Mouse (Mus musculus) neural tube, embryonic 13.5 days (tissue): ENCODE results near the gene Gon7. TPM values are rescaled to one million over a fixed set of nuclear protein-coding genes. Genes with fewer than 3 reads are reported as not detected.
A peak's percentile ranks its signal among the peaks of the same experiment; 100 is the strongest.

ENCODE experiments used
- ATAC-seq: fragments of 200-750 bp; cut with Nextera tagmentation; 2 replicates; pipeline ENCODE4 v1.8.0; 2017; ENCODE audit warnings: low read depth, mild to moderate bottlenecking, moderate TSS enrichment, moderate library complexity
- H3K27ac ChIP-seq: fragments of 300-500 bp; sonication (generic); replicated peaks from 2 replicates; pipeline ENCODE4 v1.5.1; 2015; ENCODE audit warnings: moderate library complexity, mild to moderate bottlenecking, inconsistent platforms
- H3K27me3 ChIP-seq: fragments of 300-500 bp; sonication (generic); 2 replicates; pipeline ENCODE4 v1.6.1; 2015; ENCODE audit warnings: mild to moderate bottlenecking, inconsistent platforms
- H3K36me3 ChIP-seq: fragments of 300-500 bp; sonication (generic); 2 replicates; pipeline ENCODE4 v1.6.1; 2015; ENCODE audit warnings: mild to moderate bottlenecking, inconsistent platforms
- H3K4me1 ChIP-seq: fragments of 300-500 bp; sonication (generic); replicated peaks from 2 replicates; pipeline ENCODE4 v1.6.1; 2015; ENCODE audit warnings: inconsistent platforms
- H3K4me2 ChIP-seq: fragments of 300-500 bp; sonication (generic); 2 replicates; pipeline ENCODE4 v1.6.1; 2015; ENCODE audit warnings: inconsistent platforms, mild to moderate bottlenecking, moderate library complexity
- H3K4me3 ChIP-seq: fragments of 300-500 bp; sonication (generic); 2 replicates; pipeline ENCODE4 v1.5.1; 2015; ENCODE audit warnings: mild to moderate bottlenecking, inconsistent platforms
- H3K9ac ChIP-seq: fragments of 300-500 bp; sonication (generic); 2 replicates; pipeline ENCODE4 v1.6.1; 2015; ENCODE audit warnings: moderate library complexity, mild to moderate bottlenecking, inconsistent platforms
- H3K9me3 ChIP-seq: fragments of 300-500 bp; sonication (generic); 2 replicates; pipeline ENCODE4 v1.6.1; 2016; ENCODE audit warnings: inconsistent platforms
- WGBS: fragments of 180-500 bp; shearing (Covaris S2); methylation state at CpG from one replicate; pipeline ENCODE4 v1.1.7; 2015; 5-methylcytosine and 5-hydroxymethylcytosine counted together
- polyA plus RNA-seq: library from polyadenylated mRNA; unstranded; fragments of >200 nt; fragmentation: Nextera tagmentation; extraction: Ambion mirVana; gene quantifications from 2 replicates; pipeline ENCODE4 v1.2.1, GENCODE M21; 2015

Gon7 gene
- polyA plus RNA-seq, 1 experiment from 2014 or later = 50.8 TPM

GRCm38 (mm10) chr12:102763696-102764095 is 6.1 kb upstream of the Gon7 start:
- no peaks in the 10 kb centered on the region for H3K9me3 ChIP-seq
- no peak overlapping the region for H3K4me3 ChIP-seq
- no peak overlapping the region for H3K4me2 ChIP-seq
- H3K36me3 ChIP-seq = peaks cover 52% of the 10 kb centered on the region
- H3K9ac ChIP-seq = no peak overlapping the region
- peaks cover 17% of the 10 kb centered on the region for H3K4me1 ChIP-seq
- no peaks in the 10 kb centered on the region for H3K27me3 ChIP-seq
- ATAC-seq = no peak
- no peak overlapping the region for H3K27ac ChIP-seq

GRCm38 (mm10) chr12:102761668-102762067 is 4.1 kb upstream of the Gon7 start:
- H3K4me3 ChIP-seq = no peak overlapping the region
- no peaks in the 10 kb centered on the region for H3K9me3 ChIP-seq
- H3K9ac ChIP-seq = no peak overlapping the region
- no peak overlapping the region for H3K4me2 ChIP-seq
- peaks cover 23% of the 10 kb centered on the region for H3K4me1 ChIP-seq
- H3K27ac ChIP-seq = no peak overlapping the region
- H3K27me3 ChIP-seq = no peaks in the 10 kb centered on the region
- H3K36me3 ChIP-seq = peaks cover 35% of the 10 kb centered on the region
- 91% methylated on average over 3 of the region's 3 CpGs for WGBS
- ATAC-seq = no peak

GRCm38 (mm10) chr12:102758936-102759335 is 1.3 kb upstream of the Gon7 start:
- H3K9me3 ChIP-seq = no peaks in the 10 kb centered on the region
- peak overlapping the region; percentile 82 for H3K9ac ChIP-seq
- H3K36me3 ChIP-seq = peaks cover 13% of the 10 kb centered on the region
- no peak for ATAC-seq
- no peaks in the 10 kb centered on the region for H3K27me3 ChIP-seq
- peaks cover 36% of the 10 kb centered on the region for H3K4me1 ChIP-seq
- peak overlapping the region; percentile 87 for H3K4me2 ChIP-seq
- H3K4me3 ChIP-seq = peak overlapping the region; percentile 73
- no peak overlapping the region for H3K27ac ChIP-seq
- under 1% methylated on average over 5 of the region's 5 CpGs for WGBS

GRCm38 (mm10) chr12:102758403-102758756 is 777 bp upstream of the Gon7 start, which contains the start of gene Gm20604:
Gene Gm20604, minus strand, starts transcription at chr12:102758672.
- ATAC-seq = no peak; the same call in 1 of the 2 replicates
- Histone ChIP-seq H3K36me3 (peaks cover 9% of the 10 kb centered on the region), H3K9me3 (no peaks in the 10 kb centered on the region), H3K27me3 (no peaks in the 10 kb centered on the region), H3K4me2 (peak within 1 kb of the TSS; percentile 87), H3K9ac (peak within 1 kb of the TSS; percentile 82), H3K4me3 (peak within 1 kb of the TSS; percentile 73), H3K27ac (peak within 1 kb of the TSS; percentile 91), H3K4me1 (peaks cover 36% of the 10 kb centered on the region)
- 0% methylated on average over 10 of the region's 10 CpGs for WGBS

- Histone ChIP-seq H3K4me3 (peak overlapping the region; percentile 73), H3K27ac (peak overlapping the region; percentile 91), H3K9me3 (no peaks in the 10 kb centered on the region), H3K36me3 (peaks cover under 1% of the 10 kb centered on the region), H3K27me3 (no peaks in the 10 kb centered on the region), H3K9ac (peak overlapping the region; percentile 82), H3K4me2 (peak overlapping the region; percentile 81), H3K4me1 (peaks cover 36% of the 10 kb centered on the region)
- ATAC-seq = peak; percentile 80; the same call in 1 of the 2 replicates
- 2% methylated on average over 46 of the region's 46 CpGs for WGBS
Measured at GRCm38 (mm10) chr12:102757055-102757688, 431 bp downstream of the Gon7 start.

- no peak for ATAC-seq
- 86% methylated on average over 7 of the region's 7 CpGs for WGBS
Measured at GRCm38 (mm10) chr12:102756304-102756703, 1.3 kb downstream of the Gon7 start.

GRCm38 (mm10) chr12:102748256-102748655 is 9.3 kb downstream of the Gon7 start:
- 92% methylated on average over 3 of the region's 3 CpGs for WGBS
- H3K27me3 ChIP-seq = no peaks in the 10 kb centered on the region
- peaks cover 25% of the 10 kb centered on the region for H3K36me3 ChIP-seq
- H3K9ac ChIP-seq = no peak overlapping the region
- H3K9me3 ChIP-seq = no peaks in the 10 kb centered on the region
- H3K4me3 ChIP-seq = no peak overlapping the region
- no peak overlapping the region for H3K4me2 ChIP-seq
- no peak for ATAC-seq
- H3K4me1 ChIP-seq = peaks cover 11% of the 10 kb centered on the region
- no peak overlapping the region for H3K27ac ChIP-seq

More at GRCm38 (mm10) chr12:102756304-102756703, 1.3 kb downstream of the Gon7 start:
- Histone ChIP-seq H3K4me1 (peaks cover 36% of the 10 kb centered on the region), H3K9me3 (no peaks in the 10 kb centered on the region), H3K4me3 (peak overlapping the region; percentile 73), H3K36me3 (no peaks in the 10 kb centered on the region), H3K9ac (no peak overlapping the region; the same call in 1 of the 2 replicates), H3K27ac (no peak overlapping the region), H3K27me3 (no peaks in the 10 kb centered on the region), H3K4me2 (peak overlapping the region; percentile 81)

GRCm38 (mm10) chr12:102744839-102745238 is 12.8 kb downstream of the Gon7 start:
- WGBS = 72% methylated on average over 6 of the region's 6 CpGs
- peaks cover 25% of the 10 kb centered on the region for H3K36me3 ChIP-seq
- no peak overlapping the region for H3K27ac ChIP-seq
- no peak for ATAC-seq
- no peaks in the 10 kb centered on the region for H3K9me3 ChIP-seq
- H3K4me1 ChIP-seq = peaks cover 27% of the 10 kb centered on the region
- no peaks in the 10 kb centered on the region for H3K27me3 ChIP-seq
- H3K9ac ChIP-seq = peak overlapping the region; percentile 92; the same call in 1 of the 2 replicates
- no peak overlapping the region for H3K4me3 ChIP-seq
- peak overlapping the region; percentile 88 for H3K4me2 ChIP-seq

GRCm38 (mm10) chr12:102743589-102744574 is 13.7 kb downstream of the Gon7 start, which contains the start of the genes Moap1 and Tmem251:
Gene Moap1, minus strand, starts transcription at chr12:102743661.
Gene Tmem251, plus strand, starts transcription at chr12:102743762.
- no peaks in the 10 kb centered on the region for H3K9me3 ChIP-seq
- peaks cover 27% of the 10 kb centered on the region for H3K4me1 ChIP-seq
- under 1% methylated on average over 63 of the region's 63 CpGs for WGBS
- no peaks in the 10 kb centered on the region for H3K27me3 ChIP-seq
- H3K4me3 ChIP-seq = peak within 1 kb of the TSS; percentile 83
- H3K27ac ChIP-seq = peak within 1 kb of the TSS; percentile 94
- H3K36me3 ChIP-seq = peaks cover 20% of the 10 kb centered on the region
- ATAC-seq = peak; percentile 97
- H3K9ac ChIP-seq = peak within 1 kb of the TSS; percentile 92
- peak within 1 kb of the TSS; percentile 88 for H3K4me2 ChIP-seq

GRCm38 (mm10) chr12:102743036-102743588 is 14.5 kb downstream of the Gon7 start:
- Histone ChIP-seq H3K36me3 (peaks cover 12% of the 10 kb centered on the region; the same call in 1 of the 2 replicates), H3K9me3 (no peaks in the 10 kb centered on the region), H3K27me3 (no peaks in the 10 kb centered on the region), H3K27ac (peak overlapping the region; percentile 94), H3K4me1 (peaks cover 27% of the 10 kb centered on the region), H3K4me3 (peak overlapping the region; percentile 83), H3K9ac (peak overlapping the region; percentile 92), H3K4me2 (peak overlapping the region; percentile 88)
- peak; percentile 75 for ATAC-seq
- WGBS = under 1% methylated on average over 33 of the region's 33 CpGs

- Histone ChIP-seq H3K4me1 (peaks cover 27% of the 10 kb centered on the region), H3K9me3 (no peaks in the 10 kb centered on the region), H3K27ac (no peak overlapping the region), H3K9ac (peak overlapping the region; percentile 92), H3K4me3 (peak overlapping the region; percentile 83; the same call in 1 of the 2 replicates), H3K36me3 (0 out of 2 replicates have a peak, but pooled peaks cover 6% of the 10 kb centered on the region), H3K4me2 (peak overlapping the region; percentile 88; the same call in 1 of the 2 replicates), H3K27me3 (no peaks in the 10 kb centered on the region)
- no peak for ATAC-seq
- 87% methylated on average over 7 of the region's 7 CpGs for WGBS
Measured at GRCm38 (mm10) chr12:102742056-102742455, 15.5 kb downstream of the Gon7 start.
